20 mouse cellular contexts compared by ENCODE assay signal in genomic region chr4:42681473-42682182, GRCm38 (mm10). TPM values are rescaled to one million over a fixed set of nuclear protein-coding genes. Genes with fewer than 3 reads are reported as not detected.
DNase-seq lines count a peak whose midpoint lies in the region; ATAC-seq and TF ChIP-seq lines count a peak whose summit lies in the region.
"Not testable (repeated sequence)": the region's sequence is repeated elsewhere in the genome, so short reads cannot be mapped to it uniquely, and the experiment has no call there.
"Had no signal": no experiment of that assay in that cellular context is flagged by ENCODE, and none has a peak within 500 bp of the region (broad histone marks: within the 10 kb centered on the region; RNA-seq: fewer than 3 reads in every experiment).

No protein-coding gene starts in this region.

- not testable (repeated sequence) for H3K9me3 ChIP-seq in embryonic facial prominence, embryonic 14.5 days (ENCODE audit: control insufficient read depth, low read length); forebrain, embryonic 15.5 days; hindbrain, embryonic 11.5 days (ENCODE audit: control insufficient read depth, low read length); hindbrain, embryonic 16.5 days (ENCODE audit: control insufficient read depth, low read length); lung, embryonic 14.5 days (ENCODE audit: low read depth, low read length); midbrain, embryonic 13.5 days; neural tube, embryonic 12.5 days

- H3K4me3 ChIP-seq in embryonic facial prominence, embryonic 14.5 days (ENCODE audit: low read depth, low read length); forebrain, embryonic 15.5 days; hindbrain, embryonic 11.5 days (ENCODE audit: low read depth, low read length); hindbrain, embryonic 16.5 days (ENCODE audit: low read length); lung, embryonic 14.5 days (ENCODE audit: low read depth, low read length); midbrain, embryonic 13.5 days (replicated peaks); neural tube, embryonic 12.5 days: not testable (repeated sequence)

- peak; percentile 50; the same call in 1 of the 2 replicates for ATAC-seq in embryonic facial prominence, embryonic 14.5 days (ENCODE audit: low read depth)
- peak; percentile 53 for ATAC-seq in forebrain, embryonic 15.5 days (replicated peaks)
- peak; percentile 65 for ATAC-seq in hindbrain, embryonic 11.5 days (ENCODE audit: low FRiP score)
- ATAC-seq in hindbrain, embryonic 16.5 days, result peak; percentile 56
- ATAC-seq in lung, embryonic 14.5 days (ENCODE audit: insufficient read depth), result peak; percentile 54; the same call in 1 of the 2 replicates
- ATAC-seq in midbrain, embryonic 13.5 days, result peak; percentile 64
- ATAC-seq in neural tube, embryonic 12.5 days (ENCODE audit: low FRiP score, low read depth), result peak; percentile 62

- no CpG with 5 or more reads among the region's 66 CpGs for WGBS in embryonic facial prominence, embryonic 14.5 days
- no CpG with 5 or more reads among the region's 66 CpGs for WGBS in forebrain, embryonic 15.5 days
- WGBS in hindbrain, embryonic 11.5 days, result no CpG with 5 or more reads among the region's 66 CpGs
- WGBS in hindbrain, embryonic 16.5 days, result no CpG with 5 or more reads among the region's 66 CpGs
- no CpG with 5 or more reads among the region's 66 CpGs for WGBS in lung, embryonic 14.5 days
- no CpG with 5 or more reads among the region's 66 CpGs for WGBS in midbrain, embryonic 13.5 days
- no CpG with 5 or more reads among the region's 66 CpGs for WGBS in neural tube, embryonic 12.5 days

- not testable (repeated sequence) for DNase-seq in embryonic facial prominence, embryonic 14.5 days (ENCODE audit: low spot score); hindbrain, embryonic 11.5 days (ENCODE audit: low spot score); lung, embryonic 14.5 days

- not testable (repeated sequence) for H3K4me1 ChIP-seq in embryonic facial prominence, embryonic 14.5 days (ENCODE audit: control insufficient read depth, insufficient read depth, low read length); forebrain, embryonic 15.5 days; hindbrain, embryonic 11.5 days (replicated peaks; ENCODE audit: control insufficient read depth, insufficient read depth, low read length); hindbrain, embryonic 16.5 days (ENCODE audit: control insufficient read depth, insufficient read depth, low read depth, low read length); lung, embryonic 14.5 days (ENCODE audit: insufficient read depth); midbrain, embryonic 13.5 days (replicated peaks); neural tube, embryonic 12.5 days

- H3K9ac ChIP-seq in embryonic facial prominence, embryonic 14.5 days (ENCODE audit: low read depth, low read length); forebrain, embryonic 15.5 days (replicated peaks); hindbrain, embryonic 11.5 days (ENCODE audit: low read depth, low read length); hindbrain, embryonic 16.5 days (ENCODE audit: low read depth, low read length); lung, embryonic 14.5 days; midbrain, embryonic 13.5 days (replicated peaks); neural tube, embryonic 12.5 days: not testable (repeated sequence)

- H3K36me3 ChIP-seq in embryonic facial prominence, embryonic 14.5 days (ENCODE audit: control insufficient read depth, insufficient read depth, low read length); forebrain, embryonic 15.5 days; hindbrain, embryonic 11.5 days (ENCODE audit: control insufficient read depth, insufficient read depth, low read length); hindbrain, embryonic 16.5 days (ENCODE audit: control insufficient read depth, insufficient read depth, low read length); lung, embryonic 14.5 days (ENCODE audit: insufficient read depth); midbrain, embryonic 13.5 days; neural tube, embryonic 12.5 days: not testable (repeated sequence)

- not testable (repeated sequence) for H3K4me2 ChIP-seq in embryonic facial prominence, embryonic 14.5 days (ENCODE audit: low read depth, low read length); forebrain, embryonic 15.5 days (replicated peaks); hindbrain, embryonic 11.5 days (replicated peaks; ENCODE audit: low read depth, low read length); hindbrain, embryonic 16.5 days (ENCODE audit: low read length); lung, embryonic 14.5 days; midbrain, embryonic 13.5 days (replicated peaks); neural tube, embryonic 12.5 days (replicated peaks)

- not testable (repeated sequence) for H3K27me3 ChIP-seq in embryonic facial prominence, embryonic 14.5 days (replicated peaks; ENCODE audit: control insufficient read depth, insufficient read depth, low read length); forebrain, embryonic 15.5 days; hindbrain, embryonic 11.5 days (ENCODE audit: control insufficient read depth, insufficient read depth, low read length); hindbrain, embryonic 16.5 days (replicated peaks; ENCODE audit: control insufficient read depth, insufficient read depth, low read length); lung, embryonic 14.5 days (ENCODE audit: insufficient read depth, low read length); midbrain, embryonic 13.5 days; neural tube, embryonic 12.5 days (replicated peaks)

- TF ChIP-seq CTCF in lung, embryonic 14.5 days (IDR thresholded peaks at IDR 0.05; ENCODE audit: low read depth), result not testable (repeated sequence)

- not testable (repeated sequence) for H3K27ac ChIP-seq in embryonic facial prominence, embryonic 14.5 days (replicated peaks; ENCODE audit: low read depth, low read length); forebrain, embryonic 15.5 days (replicated peaks); hindbrain, embryonic 11.5 days (ENCODE audit: low read depth, low read length); hindbrain, embryonic 16.5 days (ENCODE audit: low read depth, low read length); lung, embryonic 14.5 days (ENCODE audit: low read depth); midbrain, embryonic 13.5 days; neural tube, embryonic 12.5 days

RNA-seq across cellular contexts. Expression of gene Il11ra2, which starts 19.9 kb away (rescaled TPM):
- polyA plus RNA-seq in embryonic facial prominence, embryonic 14.5 days (2014; fragmentation: Nextera tagmentation; extraction: Ambion mirVana), result 0.17 and 0.21 TPM in 2 replicates
- polyA plus RNA-seq in forebrain, embryonic 15.5 days (2015; fragmentation: Nextera tagmentation; extraction: Ambion mirVana), result not detected in 2 replicates
- polyA plus RNA-seq in hindbrain, embryonic 11.5 days (2014; fragmentation: Nextera tagmentation; extraction: Ambion mirVana), result not detected in 2 replicates
- not detected in 2 replicates for polyA plus RNA-seq in hindbrain, embryonic 16.5 days (2015; fragmentation: Nextera tagmentation; extraction: Ambion mirVana)
- not detected in 2 replicates for polyA plus RNA-seq in lung, embryonic 14.5 days (2014; fragmentation: Nextera tagmentation; extraction: Ambion mirVana)
- not detected in 2 replicates for polyA plus RNA-seq in midbrain, embryonic 13.5 days (2015; fragmentation: Nextera tagmentation; extraction: Ambion mirVana)
- polyA plus RNA-seq in neural tube, embryonic 12.5 days (2016; fragmentation: Nextera tagmentation; extraction: Ambion mirVana), result not detected in 2 replicates
- polyA plus RNA-seq: embryonic facial prominence, embryonic 12.5 days; forebrain, embryonic 10.5 days; heart, embryonic 13.5 days; hindbrain, embryonic 10.5 days; intestine, embryonic 15.5 days; limb, embryonic 10.5 days; limb, embryonic 15.5 days; liver, embryonic 13.5 days; midbrain, embryonic 10.5 days; stomach, embryonic 15.5 days had no signal

RNA-seq across cellular contexts. Expression of gene Ccl27b, which starts 26.6 kb away (rescaled TPM):
- polyA plus RNA-seq in embryonic facial prominence, embryonic 14.5 days (2014; fragmentation: Nextera tagmentation; extraction: Ambion mirVana), result not detected in 2 replicates
- polyA plus RNA-seq in forebrain, embryonic 15.5 days (2015; fragmentation: Nextera tagmentation; extraction: Ambion mirVana), result not detected in 2 replicates
- polyA plus RNA-seq in hindbrain, embryonic 11.5 days (2014; fragmentation: Nextera tagmentation; extraction: Ambion mirVana), result not detected in 2 replicates
- not detected in 2 replicates for polyA plus RNA-seq in hindbrain, embryonic 16.5 days (2015; fragmentation: Nextera tagmentation; extraction: Ambion mirVana)
- not detected in 2 replicates for polyA plus RNA-seq in lung, embryonic 14.5 days (2014; fragmentation: Nextera tagmentation; extraction: Ambion mirVana)
- not detected in 2 replicates for polyA plus RNA-seq in midbrain, embryonic 13.5 days (2015; fragmentation: Nextera tagmentation; extraction: Ambion mirVana)
- polyA plus RNA-seq in neural tube, embryonic 12.5 days (2016; fragmentation: Nextera tagmentation; extraction: Ambion mirVana), result not detected in 2 replicates
- polyA plus RNA-seq: embryonic facial prominence, embryonic 12.5 days; forebrain, embryonic 10.5 days; heart, adult 2 months; heart, embryonic 13.5 days; hindbrain, embryonic 10.5 days; intestine, embryonic 15.5 days; kidney, adult 2 months; limb, embryonic 10.5 days; limb, embryonic 15.5 days; liver, embryonic 13.5 days; midbrain, embryonic 10.5 days; stomach, embryonic 15.5 days; urinary bladder, adult 2 months had no signal

RNA-seq across cellular contexts. Expression of gene Gm2564, which starts 52.1 kb away (rescaled TPM):
- polyA plus RNA-seq in embryonic facial prominence, embryonic 14.5 days (2014; fragmentation: Nextera tagmentation; extraction: Ambion mirVana), result 0.46 and 0.60 TPM in 2 replicates
- polyA plus RNA-seq in forebrain, embryonic 15.5 days (2015; fragmentation: Nextera tagmentation; extraction: Ambion mirVana), result not detected in 2 replicates
- not detected in 2 replicates for polyA plus RNA-seq in hindbrain, embryonic 11.5 days (2014; fragmentation: Nextera tagmentation; extraction: Ambion mirVana)
- 0.39 TPM in 1 of 2 replicates, not detected in the other for polyA plus RNA-seq in hindbrain, embryonic 16.5 days (2015; fragmentation: Nextera tagmentation; extraction: Ambion mirVana)
- not detected in 2 replicates for polyA plus RNA-seq in lung, embryonic 14.5 days (2014; fragmentation: Nextera tagmentation; extraction: Ambion mirVana)
- not detected in 2 replicates for polyA plus RNA-seq in midbrain, embryonic 13.5 days (2015; fragmentation: Nextera tagmentation; extraction: Ambion mirVana)
- polyA plus RNA-seq in neural tube, embryonic 12.5 days (2016; fragmentation: Nextera tagmentation; extraction: Ambion mirVana), result not detected in 2 replicates
- polyA plus RNA-seq: embryonic facial prominence, embryonic 12.5 days; forebrain, embryonic 10.5 days; heart, embryonic 13.5 days; hindbrain, embryonic 10.5 days; intestine, embryonic 15.5 days; limb, embryonic 10.5 days; liver, embryonic 13.5 days; midbrain, embryonic 10.5 days had no signal

RNA-seq across cellular contexts. Expression of gene 4930578G10Rik, which starts 53.7 kb away (rescaled TPM):
- not detected in 2 replicates for polyA plus RNA-seq in embryonic facial prominence, embryonic 14.5 days (2014; fragmentation: Nextera tagmentation; extraction: Ambion mirVana)
- polyA plus RNA-seq in forebrain, embryonic 15.5 days (2015; fragmentation: Nextera tagmentation; extraction: Ambion mirVana), result 0.70 and 0.98 TPM in 2 replicates
- polyA plus RNA-seq in hindbrain, embryonic 11.5 days (2014; fragmentation: Nextera tagmentation; extraction: Ambion mirVana), result 1.1 and 1.7 TPM in 2 replicates
- 0.38 TPM in 1 of 2 replicates, not detected in the other for polyA plus RNA-seq in hindbrain, embryonic 16.5 days (2015; fragmentation: Nextera tagmentation; extraction: Ambion mirVana)
- polyA plus RNA-seq in lung, embryonic 14.5 days (2014; fragmentation: Nextera tagmentation; extraction: Ambion mirVana), result 0.45 TPM in 1 of 2 replicates, not detected in the other
- 0.55 and 1.2 TPM in 2 replicates for polyA plus RNA-seq in midbrain, embryonic 13.5 days (2015; fragmentation: Nextera tagmentation; extraction: Ambion mirVana)
- 1.5 and 1.6 TPM in 2 replicates for polyA plus RNA-seq in neural tube, embryonic 12.5 days (2016; fragmentation: Nextera tagmentation; extraction: Ambion mirVana)
- polyA plus RNA-seq: heart, adult 2 months; heart, embryonic 13.5 days; intestine, embryonic 15.5 days; limb, embryonic 10.5 days; limb, embryonic 15.5 days; liver, embryonic 13.5 days; stomach, embryonic 15.5 days; urinary bladder, adult 2 months had no signal
